Mouse (Mus musculus) embryo, embryonic 11 days (tissue): ENCODE data around the gene Pax4.

Source experiments
- DNase-seq: peaks from one replicate; pipeline ENCODE4 v3.0.0-alpha.2; 2015

Pax4 gene

GRCm38 (mm10) chr6:28449253-28449652 is at the start of gene Pax4:
Pax4 (minus strand) TSS chr6:28449353.
- no peak for DNase-seq

GRCm38 (mm10) chr6:28497837-28498236 is 48.7 kb upstream of the Pax4 start:
- DNase-seq, result no peak

GRCm38 (mm10) chr6:28491198-28491597 is 42.0 kb upstream of the Pax4 start:
- DNase-seq, result no peak

- no peak for DNase-seq
Measured at GRCm38 (mm10) chr6:28490612-28491011, 41.5 kb upstream of the Pax4 start.

- no peak for DNase-seq
Measured at GRCm38 (mm10) chr6:28488204-28488851, 39.2 kb upstream of the Pax4 start.

- no peak for DNase-seq
Measured at GRCm38 (mm10) chr6:28486905-28487304, 37.8 kb upstream of the Pax4 start.

GRCm38 (mm10) chr6:28486471-28486870 is 37.3 kb upstream of the Pax4 start:
- DNase-seq, result no peak

- DNase-seq, result no peak
Measured at GRCm38 (mm10) chr6:28486008-28486407, 36.9 kb upstream of the Pax4 start.

- no peak for DNase-seq
Measured at GRCm38 (mm10) chr6:28482711-28483315, 33.7 kb upstream of the Pax4 start.

GRCm38 (mm10) chr6:28480752-28481492 is 31.8 kb upstream of the Pax4 start:
- DNase-seq, result no peak

GRCm38 (mm10) chr6:28479865-28480751 is 31.0 kb upstream of the Pax4 start:
- DNase-seq, result peak; percentile 100

GRCm38 (mm10) chr6:28474839-28475238 is 25.7 kb upstream of the Pax4 start, which contains the start of gene Snd1:
Snd1 (plus strand) TSS chr6:28475139.
- no peak for DNase-seq

GRCm38 (mm10) chr6:28474211-28474610 is 25.1 kb upstream of the Pax4 start:
- no peak for DNase-seq

- DNase-seq, result no peak
Measured at GRCm38 (mm10) chr6:28471284-28472035, 22.3 kb upstream of the Pax4 start.

- no peak for DNase-seq
Measured at GRCm38 (mm10) chr6:28470621-28471020, 21.5 kb upstream of the Pax4 start.

- DNase-seq, result no peak
Measured at GRCm38 (mm10) chr6:28470017-28470602, 21.0 kb upstream of the Pax4 start.

- DNase-seq, result peak; percentile 40
Measured at GRCm38 (mm10) chr6:28464630-28465029, 15.5 kb upstream of the Pax4 start.

GRCm38 (mm10) chr6:28460534-28460933 is 11.4 kb upstream of the Pax4 start:
- peak; percentile 66 for DNase-seq

GRCm38 (mm10) chr6:28459221-28459668 is 10.1 kb upstream of the Pax4 start:
- DNase-seq, result no peak

- no peak for DNase-seq
Measured at GRCm38 (mm10) chr6:28450977-28451376, 1.8 kb upstream of the Pax4 start.

- DNase-seq, result peak; percentile 22
Measured at GRCm38 (mm10) chr6:28450481-28450880, 1.3 kb upstream of the Pax4 start.

- DNase-seq, result no peak
Measured at GRCm38 (mm10) chr6:28447937-28448336, 1.2 kb downstream of the Pax4 start.
